Mouse (Mus musculus) frontal cortex, postnatal 36 days (tissue): ENCODE measurements around the gene Cep19.
A peak's percentile ranks its signal among the peaks of the same experiment; 100 is the strongest.

Experiments
- DNase-seq, 2 experiments: peaks; one replicate each; pipeline ENCODE4 v3.0.0; 2022; ENCODE audit warnings: low spot score in 2 of 2

Cep19 gene

DNA sequence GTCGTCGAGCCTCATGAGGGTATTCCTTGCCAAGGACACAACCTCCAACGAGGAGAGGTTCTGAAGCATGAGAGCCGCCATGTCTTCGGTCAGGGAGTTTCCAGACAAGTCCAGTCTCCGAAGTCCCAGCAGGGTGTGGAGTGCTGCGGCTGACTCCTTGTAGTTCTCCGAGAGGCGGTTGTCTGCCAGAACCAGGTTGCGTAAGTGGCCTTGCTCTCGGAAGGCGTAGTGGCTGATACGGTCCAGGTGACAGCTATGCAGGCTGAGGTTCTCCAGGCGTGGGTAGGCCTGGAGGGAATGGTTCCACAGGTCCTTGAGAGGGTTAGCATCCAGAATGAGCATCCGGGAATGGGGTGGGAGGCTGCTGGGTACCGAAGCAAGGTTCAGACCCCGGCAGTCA, 45.0 kb downstream of the Cep19 start:
- no peak for DNase-seq

DNA sequence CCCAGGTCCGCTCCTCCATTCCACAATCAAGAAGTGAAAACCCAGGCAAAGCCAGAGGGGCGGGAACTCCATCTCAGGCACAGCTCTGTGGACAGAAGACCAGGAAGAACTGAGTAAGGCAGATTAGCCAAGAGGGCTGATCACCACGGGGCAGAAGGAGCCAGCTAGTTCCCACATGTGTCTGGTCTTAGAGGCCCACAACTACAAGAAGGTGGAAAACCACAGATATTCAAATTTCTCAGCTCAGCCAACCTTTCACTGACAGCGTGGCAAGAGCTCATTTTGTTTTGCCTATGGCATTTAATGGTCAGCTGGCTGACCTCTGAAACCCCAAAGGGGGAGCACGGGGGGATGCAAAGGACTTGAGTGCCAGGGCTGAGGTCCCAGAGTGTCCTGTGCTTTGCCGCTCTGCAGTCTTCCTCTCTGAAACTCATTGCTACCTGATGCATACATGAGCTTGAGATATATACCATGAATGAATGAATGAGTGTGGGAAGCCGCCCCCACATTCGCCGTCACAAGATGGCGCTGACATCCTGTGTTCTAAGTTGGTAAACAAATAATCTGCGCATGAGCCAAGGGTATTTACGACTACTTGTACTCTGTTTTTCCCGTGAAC, 48.1 kb downstream of the Cep19 start:
- no peak for DNase-seq

DNA sequence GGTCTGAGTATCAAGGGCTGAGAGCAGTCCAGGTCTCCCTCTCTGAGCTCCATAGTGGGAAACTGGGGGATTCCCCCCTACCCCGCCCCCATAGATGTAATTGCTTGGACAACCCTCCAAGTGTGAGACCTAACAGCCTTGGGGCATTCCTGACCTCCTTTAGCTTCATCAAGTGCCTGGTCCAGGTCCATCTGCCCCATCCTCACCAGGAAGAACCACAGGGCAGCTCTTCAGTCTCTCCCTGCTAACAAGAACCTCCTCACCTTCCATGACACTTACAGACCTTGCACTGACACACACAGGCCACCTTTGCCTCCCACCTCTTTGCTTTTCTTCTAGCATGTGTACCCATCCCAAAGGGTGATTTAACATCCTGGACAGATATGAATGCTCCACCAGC, 54.4 kb downstream of the Cep19 start:
- DNase-seq, result no peak

- peak; percentile 80 to 89 for DNase-seq
Measured at GRCm38 (mm10) chr16:32154437-32154836, 54.8 kb downstream of the Cep19 start.

- peak in 1 of 2 experiments; percentile 20 for DNase-seq
Measured at GRCm38 (mm10) chr16:32156719-32157118, 57.1 kb downstream of the Cep19 start.

DNA sequence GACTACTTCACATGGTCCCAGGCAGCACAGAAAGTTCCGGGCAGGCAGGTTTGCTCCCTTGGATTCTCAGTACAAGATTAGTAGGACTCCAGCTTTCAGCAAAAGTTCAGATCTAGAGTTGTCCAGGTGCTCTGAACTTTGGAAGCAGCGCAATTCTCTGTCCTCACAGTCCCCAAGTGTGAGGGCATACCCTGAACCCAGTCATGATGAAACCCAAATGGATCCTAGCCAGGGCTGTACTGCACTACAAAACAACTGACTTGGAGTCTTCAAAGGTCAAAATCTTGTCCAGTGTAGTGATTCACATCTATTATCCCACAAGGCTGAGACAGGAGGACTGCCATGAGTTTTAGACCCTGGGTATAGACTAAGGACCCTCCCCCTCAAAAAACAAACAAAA, 57.8 kb downstream of the Cep19 start:
- no peak for DNase-seq
